Mouse (Mus musculus) cerebellum, adult 9-10 months (tissue): ENCODE measurements around the gene Cnn2.
"Not testable (repeated sequence)": the region's sequence is repeated elsewhere in the genome, so short reads cannot be mapped to it uniquely, and the experiment has no call there.

Source experiments
- DNase-seq: peaks from one replicate; pipeline ENCODE4 v3.0.0; 2022

The Cnn2 gene

GRCm38 (mm10) chr10:80044087-80044486 lies 55.7 kb downstream of the Cnn2 start:
- DNase-seq: no peak

- not testable (repeated sequence) for DNase-seq
Observed at GRCm38 (mm10) chr10:80045364-80045763, 57.0 kb downstream of the Cnn2 start.
